Mouse (Mus musculus) lung, adult 2 months (tissue): ENCODE measurements around the gene Usp3.

Experiments used
- CTCF ChIP-seq: fragments of 200-500 bp; IDR thresholded peaks from 2 replicates; pipeline ENCODE4 v1.5.1; 2011; ENCODE audit warnings: mild to moderate bottlenecking, low read length, control low read depth; ENCODE audit not compliant: insufficient read depth
- POLR2A ChIP-seq: fragments of 200-500 bp; IDR thresholded peaks from 2 replicates; pipeline ENCODE4 v1.6.1; 2011; ENCODE audit warnings: low read depth, mild to moderate bottlenecking, control low read depth, low read length, borderline replicate concordance; ENCODE audit errors: extremely low read depth

- TF ChIP-seq CTCF (no peak), POLR2A (no peak)
Observed at GRCm38 (mm10) chr9:66580722-66581121, 12.2 kb downstream of the Usp3 start.
